Mouse (Mus musculus) myocyte (in vitro differentiated cells): ENCODE measurements at regions not wholly inside any gene's neighbourhood (a gene's known extent, or its start where the extent isn't known, plus 50 kb on each side); places are given as distances from the start of the nearest gene placed in this dataset.

Experiments used
- CEBPB ChIP-seq: IDR thresholded peaks from 2 replicates; pipeline ENCODE4 v1.6.1; 2011; ENCODE audit warnings: mild to moderate bottlenecking, moderate library complexity; ENCODE audit not compliant: poor library complexity, insufficient read depth, severe bottlenecking
- E2F4 ChIP-seq: IDR thresholded peaks from one replicate; pipeline ENCODE4 v1.6.1; 2011; ENCODE audit warnings: mild to moderate bottlenecking, control low read depth, moderate library complexity; ENCODE audit not compliant: insufficient read depth
- MAX ChIP-seq: IDR thresholded peaks from one replicate; pipeline ENCODE4 v1.6.1; 2011; ENCODE audit warnings: low read depth, mild to moderate bottlenecking, control low read depth
- MYOD1 ChIP-seq, 3 experiments: IDR thresholded peaks; one replicate each; pipeline ENCODE4 v1.6.1; 2011; ENCODE audit warnings: control low read depth in 2 of 3, low read depth in 2 of 3, mild to moderate bottlenecking in 2 of 3, moderate library complexity in 1 of 3; ENCODE audit not compliant: insufficient read length in 2 of 3, control insufficient read depth in 1 of 3
- POLR2A ChIP-seq: IDR thresholded peaks from one replicate; pipeline ENCODE4 v1.6.1; 2011; ENCODE audit warnings: low read depth, mild to moderate bottlenecking, control low read depth, moderate library complexity; ENCODE audit not compliant: insufficient read length
- POLR2AphosphoS2 ChIP-seq: IDR thresholded peaks from one replicate; pipeline ENCODE4 v1.6.1; 2011; ENCODE audit warnings: low read depth, control low read depth; ENCODE audit not compliant: insufficient read length
- SRF ChIP-seq: IDR thresholded peaks from one replicate; pipeline ENCODE4 v1.6.1; 2011; ENCODE audit warnings: low read depth; ENCODE audit not compliant: control insufficient read depth, insufficient read length
- TCF12 ChIP-seq: IDR thresholded peaks from one replicate; pipeline ENCODE4 v1.6.1; 2011; ENCODE audit warnings: mild to moderate bottlenecking, control low read depth; ENCODE audit not compliant: poor library complexity, insufficient read depth, severe bottlenecking
- USF1 ChIP-seq: IDR thresholded peaks from one replicate; pipeline ENCODE4 v1.6.1; 2011; ENCODE audit warnings: low read depth, mild to moderate bottlenecking, control low read depth, moderate library complexity

DNA sequence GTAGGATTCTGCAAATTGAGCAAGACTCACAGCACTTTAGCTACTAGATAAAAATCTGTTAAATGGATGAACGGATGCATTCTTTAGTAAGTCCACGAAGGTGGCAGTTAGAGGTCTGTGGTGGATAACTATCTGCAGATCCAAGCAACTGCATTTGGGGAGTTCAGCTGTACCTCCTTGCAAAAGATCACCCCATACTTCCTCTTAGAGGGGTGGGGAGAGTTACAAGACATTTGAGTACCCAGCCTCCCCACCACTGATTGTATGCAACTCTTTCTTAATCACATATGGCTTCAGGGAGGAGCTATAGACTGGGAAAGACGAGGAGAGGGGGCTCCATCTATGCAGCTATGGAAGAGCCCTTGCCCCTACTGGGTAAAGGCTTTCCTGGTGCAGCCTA lies 144.1 kb downstream of the Postn start:
- TF ChIP-seq POLR2A (no peak), MAX (no peak), SRF (no peak), USF1 (no peak), CEBPB (no peak), MYOD1 (IDR thresholded peaks at IDR 0.05; ENCODE audit: control insufficient read depth in 1 of 3, insufficient read length in 2 of 3, low read depth in 2 of 3) (no peak), E2F4 (no peak), TCF12 (no peak), POLR2AphosphoS2 (no peak)
